Mouse (Mus musculus) kidney, postnatal 25 days (tissue): ENCODE measurements around the gene Ccdc73.
A peak's percentile ranks its signal among the peaks of the same experiment; 100 is the strongest.

Source experiments
- DNase-seq, 2 experiments: peaks; one replicate each; pipeline ENCODE4 v3.0.0; 2021; ENCODE audit warnings: mixed read lengths in 2 of 2

Gene Ccdc73

DNA sequence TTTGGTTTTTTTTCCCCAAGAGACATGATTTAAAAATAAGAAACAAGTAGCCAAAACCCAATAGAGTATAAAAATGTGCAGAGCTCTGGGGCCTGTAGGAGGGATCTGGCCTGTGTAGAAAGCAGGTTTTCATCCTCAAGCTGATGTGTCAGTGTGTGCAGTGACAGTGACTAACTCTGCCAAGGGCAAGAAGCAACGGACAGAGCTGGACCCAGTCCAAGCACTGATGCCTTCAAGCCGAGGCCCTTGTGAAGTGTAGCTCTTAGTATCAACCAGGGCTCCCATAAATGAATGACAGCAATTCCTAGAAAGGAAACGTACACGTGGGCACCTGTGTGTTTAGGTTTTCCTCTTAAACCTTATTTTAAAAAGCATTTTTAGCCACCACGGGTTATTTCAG is 161.2 kb downstream of the Ccdc73 start:
- DNase-seq: no peak

GRCm38 (mm10) chr2:105030505-105030904 is 162.9 kb downstream of the Ccdc73 start:
- no peak for DNase-seq

DNA sequence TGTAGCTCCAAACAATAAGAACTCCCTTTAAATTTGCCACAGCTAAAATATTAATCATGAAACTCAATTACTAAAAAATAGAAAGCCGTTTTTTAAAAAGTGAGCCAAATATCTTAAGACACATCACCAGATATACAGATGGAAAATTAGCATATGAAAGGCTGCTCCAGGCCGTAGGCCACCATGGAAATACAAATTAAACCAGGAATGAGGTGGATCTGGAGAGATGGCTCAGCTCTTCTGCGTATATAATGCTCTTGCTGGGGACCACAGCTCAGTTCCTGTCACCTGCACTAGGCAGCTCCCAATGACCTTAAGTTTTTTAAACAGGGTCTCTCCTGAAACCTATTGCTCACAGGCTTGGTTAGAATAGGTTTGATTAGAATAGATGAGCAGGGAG is 166.5 kb downstream of the Ccdc73 start:
- DNase-seq: no peak

GRCm38 (mm10) chr2:105035985-105036384 is 168.4 kb downstream of the Ccdc73 start:
- DNase-seq: no peak

DNA sequence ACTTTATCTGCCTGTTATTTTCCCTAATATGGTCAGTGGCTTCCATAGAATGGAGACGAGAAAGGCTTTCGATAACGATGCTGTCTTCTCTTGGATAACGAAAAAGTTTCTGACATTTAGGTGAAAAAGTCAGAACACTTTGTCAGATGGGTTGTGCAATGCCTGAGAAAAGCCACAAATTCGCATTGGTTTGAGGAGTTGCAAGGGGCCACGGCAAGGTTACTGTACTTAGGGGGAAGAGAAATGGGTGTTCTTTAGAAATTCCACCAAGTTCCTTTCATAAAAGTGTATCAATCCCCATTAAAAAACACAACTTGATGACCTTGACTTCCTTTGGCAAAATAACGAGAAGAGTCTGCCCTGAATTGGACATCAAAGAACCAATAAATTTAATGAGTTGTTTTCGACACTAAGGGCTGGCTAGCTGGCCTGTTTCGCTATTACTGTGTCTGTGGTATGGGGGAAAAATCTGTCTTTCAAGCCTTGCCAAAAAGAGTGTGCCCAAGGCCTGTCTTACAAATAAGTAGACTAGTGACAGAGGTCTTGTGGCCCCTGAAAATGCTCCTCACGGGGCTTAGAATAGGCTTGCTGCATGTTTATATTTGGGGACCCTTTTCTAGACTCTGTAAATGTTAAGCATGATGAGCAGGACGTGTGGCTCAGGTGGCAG is 168.9 kb downstream of the Ccdc73 start:
- no peak for DNase-seq

GRCm38 (mm10) chr2:105037956-105038569 is 170.5 kb downstream of the Ccdc73 start:
- DNase-seq: no peak

- no peak for DNase-seq
These were observed 171.3 kb downstream of the Ccdc73 start for GRCm38 (mm10) chr2:105038879-105039278.

GRCm38 (mm10) chr2:105040859-105041258 is 173.3 kb downstream of the Ccdc73 start:
- DNase-seq: peak; percentile 19 to 45

- DNase-seq: no peak
These were observed 175.5 kb downstream of the Ccdc73 start for GRCm38 (mm10) chr2:105043152-105043551.

GRCm38 (mm10) chr2:105048301-105048700 is 180.7 kb downstream of the Ccdc73 start:
- no peak for DNase-seq

DNA sequence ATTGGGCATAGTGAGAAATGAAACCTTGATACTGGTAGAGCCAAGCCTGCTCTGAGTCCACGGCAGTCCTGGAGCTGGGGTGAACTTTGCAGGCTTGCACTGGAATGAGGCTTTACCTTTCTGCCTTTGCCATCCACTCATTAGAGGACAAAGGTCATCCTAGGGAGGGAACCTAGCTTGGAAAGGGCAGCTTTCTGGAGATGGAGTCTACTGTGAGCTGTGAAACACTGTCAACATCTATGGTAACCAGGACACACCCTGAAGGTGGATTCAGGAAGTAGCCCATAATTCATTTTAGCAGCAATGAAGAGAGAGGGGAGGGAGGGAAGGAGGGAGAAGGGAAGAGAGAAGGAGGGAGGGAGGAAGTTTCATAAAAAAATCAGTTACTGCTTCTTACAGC is 187.9 kb downstream of the Ccdc73 start:
- no peak for DNase-seq

GRCm38 (mm10) chr2:105058577-105059116 is 191.0 kb downstream of the Ccdc73 start:
- DNase-seq: peak in 1 of 2 experiments; percentile 22

DNA sequence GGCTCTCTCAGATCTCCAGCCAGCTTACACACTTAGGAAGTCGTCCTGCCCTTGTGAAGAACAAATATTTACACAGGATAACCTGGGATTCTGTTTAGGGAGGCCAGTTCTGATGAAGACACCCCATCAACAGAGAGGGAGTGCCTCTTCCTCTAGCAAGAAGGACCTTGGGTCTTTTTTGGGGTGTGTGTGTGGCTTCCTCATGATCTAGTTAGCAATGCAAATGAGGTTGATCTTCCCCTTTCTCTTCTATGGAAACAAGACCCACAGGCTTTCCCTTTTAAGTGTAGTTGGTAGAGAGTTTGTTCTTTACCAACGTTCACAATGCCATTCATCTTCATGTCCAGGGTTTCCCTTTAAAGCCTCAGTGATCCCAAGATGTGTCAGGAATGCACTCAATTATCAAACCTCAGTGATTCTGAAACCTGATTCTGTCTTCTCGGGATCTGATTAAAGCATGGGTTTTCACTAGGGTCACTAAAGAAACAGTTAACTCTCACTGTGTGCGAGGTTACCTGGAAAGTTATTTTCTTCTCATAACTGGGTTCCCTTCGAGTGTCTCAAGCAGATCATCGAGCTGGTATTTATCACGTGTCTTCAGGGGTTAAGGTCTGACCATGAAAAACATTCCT is 195.3 kb downstream of the Ccdc73 start:
- DNase-seq: no peak
